20 mouse cellular contexts compared by ENCODE assay signal in the genomic region with DNA sequence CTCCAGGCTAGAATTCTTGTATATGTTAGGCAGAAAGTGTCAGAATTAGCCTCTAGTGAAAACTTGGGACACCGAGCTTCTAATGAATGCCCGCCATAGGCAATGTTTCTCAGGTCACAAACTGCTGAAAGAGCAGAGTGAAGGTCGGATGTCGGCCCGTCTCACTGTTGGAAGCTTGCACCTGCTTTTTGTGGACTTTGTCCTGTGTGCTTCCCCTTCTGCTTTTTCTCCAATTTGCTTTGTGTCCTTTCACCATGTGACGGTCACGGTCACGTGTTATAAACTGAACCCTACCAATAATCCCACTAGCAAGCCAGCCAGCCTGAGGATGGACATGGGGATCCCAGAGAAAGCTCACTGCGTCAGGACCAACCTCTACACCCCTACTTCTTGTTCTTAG.
"Had no signal": no experiment of that assay in that cellular context is flagged by ENCODE, and none has a peak within 500 bp of the region (broad histone marks: within the 10 kb centered on the region; RNA-seq: fewer than 3 reads in every experiment).

No protein-coding gene starts in this region.

- ATAC-seq: hindbrain, embryonic 16.5 days; intestine, embryonic 16.5 days; midbrain, embryonic 13.5 days; midbrain, embryonic 16.5 days had no signal

- H3K9me3 ChIP-seq: lung, embryonic 15.5 days; midbrain, embryonic 10.5 days; midbrain, embryonic 13.5 days; neural tube, embryonic 13.5 days had no signal

- H3K27me3 ChIP-seq: lung, embryonic 15.5 days; megakaryocyte, embryonic 14.5 days; midbrain, embryonic 13.5 days; neural tube, embryonic 13.5 days had no signal

- H3K27ac ChIP-seq: left cerebral cortex, adult 2 months; liver, embryonic 14.5 days; lung, embryonic 15.5 days; midbrain, embryonic 10.5 days; midbrain, embryonic 13.5 days; neural tube, embryonic 13.5 days had no signal

- DNase-seq: layer of hippocampus, postnatal 36 days; lung, adult 18-20 months; lung, postnatal 10 days; lung, postnatal 36 days; retina, postnatal 1 day; right cerebral cortex, postnatal 25 days; thymus, adult 18-20 months; thymus, postnatal 36 days had no signal

- H3K4me3 ChIP-seq: left cerebral cortex, adult 2 months; lung, embryonic 15.5 days; megakaryocyte, embryonic 14.5 days; midbrain, embryonic 10.5 days; midbrain, embryonic 13.5 days; myocyte; neural tube, embryonic 13.5 days had no signal

- H3K9ac ChIP-seq: liver, embryonic 14.5 days; lung, embryonic 15.5 days; midbrain, embryonic 13.5 days; neural tube, embryonic 13.5 days had no signal

- H3K4me2 ChIP-seq: liver, embryonic 11.5 days; lung, embryonic 15.5 days; midbrain, embryonic 13.5 days; neural tube, embryonic 13.5 days had no signal

- H3K4me1 ChIP-seq: lung, embryonic 15.5 days; megakaryocyte, embryonic 14.5 days; midbrain, embryonic 10.5 days; midbrain, embryonic 13.5 days; neural tube, embryonic 13.5 days had no signal
